Mouse (Mus musculus) megakaryocyte, embryonic 14.5 days (primary cell): ENCODE measurements around the gene Zdhhc14. TPM values are rescaled to one million over a fixed set of nuclear protein-coding genes. Genes with fewer than 3 reads are reported as not detected.
A peak's percentile ranks its signal among the peaks of the same experiment; 100 is the strongest.

Source experiments
- H3K27me3 ChIP-seq: replicated peaks from 2 replicates; pipeline ENCODE3; 2012; ENCODE audit warnings: inconsistent platforms
- H3K36me3 ChIP-seq: replicated peaks from 2 replicates; pipeline ENCODE3; 2012; ENCODE audit warnings: low read length, inconsistent platforms, mixed read lengths
- H3K4me1 ChIP-seq: 2 replicates; pipeline ENCODE4 v1.6.1; 2012; ENCODE audit warnings: inconsistent platforms
- H3K4me3 ChIP-seq: replicated peaks from 2 replicates; pipeline ENCODE3; 2012; ENCODE audit warnings: moderate library complexity, mild to moderate bottlenecking, inconsistent platforms
- H3K9me3 ChIP-seq: 2 replicates; pipeline ENCODE4 v1.6.1; 2012; ENCODE audit warnings: inconsistent platforms
- FLI1 ChIP-seq: IDR thresholded peaks from 2 replicates; pipeline ENCODE4 v1.6.1; 2012; ENCODE audit warnings: low read length, inconsistent platforms, mixed read lengths
- GATA1 ChIP-seq: IDR thresholded peaks from 3 replicates; pipeline ENCODE4 v1.6.1; 2012; ENCODE audit warnings: mixed read lengths, low read length, inconsistent platforms, borderline replicate concordance
- polyA plus RNA-seq: library from polyadenylated mRNA; stranded (reverse); fragments of >175 nt; gene quantifications from 2 replicates; pipeline ENCODE4 v1.2.3, GENCODE M21; 2012; ENCODE audit warnings: low replicate concordance; ENCODE audit not compliant: insufficient read depth

The Zdhhc14 gene
- polyA plus RNA-seq, 1 experiment, result 8.5 TPM

DNA sequence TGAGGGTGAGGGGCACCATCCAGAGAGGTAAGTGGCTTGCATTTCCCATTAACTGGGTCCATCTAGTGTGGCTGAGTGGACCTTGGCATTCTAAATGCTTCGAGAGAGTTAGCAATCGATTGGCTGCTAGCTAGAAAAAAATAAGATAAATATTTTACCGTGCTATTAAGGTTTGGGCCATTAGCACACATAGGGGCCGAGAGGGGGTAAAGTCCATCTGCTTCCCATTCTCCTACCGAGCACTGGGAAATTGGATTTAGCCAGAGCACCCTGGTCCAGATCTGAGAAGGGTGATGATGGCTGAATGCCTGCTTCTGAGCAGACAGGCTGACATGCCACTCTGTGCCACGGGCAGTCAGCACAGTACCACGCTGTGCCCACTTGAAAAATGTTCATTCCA lies 263.1 kb downstream of the Zdhhc14 start:
- Histone ChIP-seq H3K9me3 (peaks cover 10% of the 10 kb centered on the region; the same call in 1 of the 2 replicates), H3K4me1 (peaks cover 34% of the 10 kb centered on the region), H3K36me3 (no peaks in the 10 kb centered on the region), H3K4me3 (no peak overlapping the region), H3K27me3 (peaks cover 21% of the 10 kb centered on the region)
- TF ChIP-seq GATA1 (no peak), FLI1 (no peak)

DNA sequence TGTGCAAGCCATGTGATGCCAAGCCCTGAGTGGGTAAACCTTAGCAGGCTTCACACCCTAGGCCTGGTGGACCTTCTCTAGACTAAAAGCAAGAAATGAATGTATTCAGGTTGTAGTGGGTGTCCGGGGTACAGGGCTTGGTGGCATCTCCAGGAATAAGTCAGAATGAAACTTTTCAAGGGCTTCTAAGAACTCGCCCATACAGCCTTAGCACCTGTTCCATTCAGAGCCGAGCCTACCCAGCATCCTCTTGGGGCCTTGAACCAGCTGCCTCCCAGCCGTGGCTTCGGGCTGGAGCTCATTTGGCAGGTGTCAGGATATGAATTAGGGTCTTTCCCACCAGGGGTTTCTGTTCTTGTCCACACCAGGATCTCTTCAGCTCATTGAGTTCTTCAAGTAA lies 263.7 kb downstream of the Zdhhc14 start:
- Histone ChIP-seq H3K27me3 (peaks cover 21% of the 10 kb centered on the region), H3K36me3 (no peaks in the 10 kb centered on the region), H3K9me3 (peaks cover 11% of the 10 kb centered on the region; the same call in 1 of the 2 replicates), H3K4me1 (peaks cover 29% of the 10 kb centered on the region), H3K4me3 (no peak overlapping the region)
- TF ChIP-seq FLI1, result no peak
- TF ChIP-seq GATA1, result no peak

DNA sequence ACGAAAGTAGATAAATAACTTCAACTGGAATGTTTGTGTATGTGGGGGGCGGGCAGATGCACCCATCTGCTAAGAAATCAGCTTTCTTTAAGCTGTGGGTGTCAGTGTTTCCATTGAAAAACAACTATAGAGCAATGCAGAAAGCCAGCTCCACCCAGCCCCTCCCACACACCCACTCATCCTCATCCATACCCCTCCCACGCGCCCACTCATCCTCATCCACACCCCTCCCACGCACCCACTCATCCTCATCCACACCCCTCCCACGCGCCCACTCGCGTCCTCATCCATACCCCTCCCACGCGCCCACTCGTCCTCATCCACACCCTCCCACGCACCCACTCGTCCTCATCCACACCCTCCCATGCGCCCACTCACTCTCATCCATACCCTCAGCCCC lies 264.5 kb downstream of the Zdhhc14 start:
- peaks cover 17% of the 10 kb centered on the region for H3K27me3 ChIP-seq
- no peak overlapping the region for H3K4me3 ChIP-seq
- H3K4me1 ChIP-seq, result peaks cover 23% of the 10 kb centered on the region
- H3K9me3 ChIP-seq, result peaks cover 11% of the 10 kb centered on the region; the same call in 1 of the 2 replicates
- H3K36me3 ChIP-seq, result no peaks in the 10 kb centered on the region
- TF ChIP-seq FLI1 (no peak), GATA1 (no peak)

DNA sequence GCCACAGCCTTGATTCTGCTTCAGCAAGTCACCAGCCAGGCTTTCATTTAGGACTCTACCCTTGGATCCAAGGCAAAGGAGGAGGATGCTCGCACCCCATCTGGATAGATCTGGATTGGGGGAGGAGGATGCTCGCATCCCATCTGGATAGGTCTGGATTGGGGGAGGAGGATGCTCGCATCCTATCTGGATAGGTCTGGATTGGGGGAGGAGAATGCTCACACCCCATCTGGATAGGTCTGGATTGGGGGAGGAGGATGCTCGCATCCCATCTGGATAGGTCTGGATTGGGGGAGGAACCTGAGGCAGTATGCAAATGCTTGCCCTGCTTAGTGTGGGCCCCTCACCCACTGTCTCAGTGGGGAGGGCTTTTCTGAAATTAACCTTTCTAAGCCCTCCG lies 271.4 kb downstream of the Zdhhc14 start:
- Histone ChIP-seq H3K9me3 (peaks cover 11% of the 10 kb centered on the region; the same call in 1 of the 2 replicates), H3K4me1 (peaks cover 3% of the 10 kb centered on the region; the same call in 1 of the 2 replicates), H3K4me3 (no peak overlapping the region), H3K36me3 (no peaks in the 10 kb centered on the region), H3K27me3 (peaks cover 50% of the 10 kb centered on the region)
- TF ChIP-seq GATA1, result no peak
- TF ChIP-seq FLI1, result no peak

DNA sequence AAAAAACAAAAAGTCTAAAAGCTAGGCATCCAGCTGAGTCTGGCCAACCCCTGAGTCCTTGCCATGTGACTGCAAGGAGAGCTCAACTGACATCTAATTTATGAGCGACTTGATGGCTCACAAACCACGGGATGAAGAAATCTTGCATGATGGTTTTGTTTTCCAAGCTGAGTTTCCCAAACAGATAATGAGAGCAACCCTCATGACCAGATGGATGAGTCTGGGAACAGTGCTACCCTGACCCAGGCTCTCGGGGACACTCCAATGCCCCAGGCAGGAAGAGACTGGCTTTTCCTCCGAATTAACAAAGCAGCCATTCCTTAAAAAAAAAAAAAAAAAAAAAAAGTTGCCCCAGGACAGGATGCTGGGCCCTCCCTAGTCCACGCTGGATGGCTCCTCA lies 271.9 kb downstream of the Zdhhc14 start:
- Histone ChIP-seq H3K27me3 (peaks cover 53% of the 10 kb centered on the region), H3K4me3 (no peak overlapping the region), H3K36me3 (no peaks in the 10 kb centered on the region), H3K9me3 (peaks cover 11% of the 10 kb centered on the region; the same call in 1 of the 2 replicates), H3K4me1 (peaks cover 3% of the 10 kb centered on the region; the same call in 1 of the 2 replicates)
- TF ChIP-seq FLI1, result no peak
- no peak for TF ChIP-seq GATA1

DNA sequence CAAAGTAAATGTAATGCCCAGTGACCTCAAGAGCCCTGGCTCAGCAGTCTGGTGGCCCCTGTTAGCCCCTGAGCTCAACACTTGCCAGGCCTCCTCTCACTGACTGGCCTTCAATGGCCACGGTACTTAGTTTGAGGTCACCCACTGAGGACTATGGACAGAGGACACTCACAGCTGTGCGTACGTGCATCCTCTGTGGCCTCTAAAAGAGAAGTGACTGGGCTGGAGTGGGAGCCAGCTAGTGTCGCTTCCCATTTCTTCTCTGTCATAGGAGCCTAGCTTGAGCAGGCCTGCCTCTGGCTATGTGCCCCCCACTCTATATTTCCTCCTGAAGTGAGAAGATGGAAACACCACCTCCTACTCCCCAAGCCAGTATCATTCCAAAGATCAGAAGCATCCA lies 273.4 kb downstream of the Zdhhc14 start:
- Histone ChIP-seq H3K36me3 (no peaks in the 10 kb centered on the region), H3K27me3 (peaks cover 56% of the 10 kb centered on the region), H3K4me3 (peak overlapping the region; percentile 50), H3K4me1 (peaks cover 14% of the 10 kb centered on the region), H3K9me3 (no peaks in the 10 kb centered on the region)
- TF ChIP-seq GATA1, result no peak
- no peak for TF ChIP-seq FLI1

DNA sequence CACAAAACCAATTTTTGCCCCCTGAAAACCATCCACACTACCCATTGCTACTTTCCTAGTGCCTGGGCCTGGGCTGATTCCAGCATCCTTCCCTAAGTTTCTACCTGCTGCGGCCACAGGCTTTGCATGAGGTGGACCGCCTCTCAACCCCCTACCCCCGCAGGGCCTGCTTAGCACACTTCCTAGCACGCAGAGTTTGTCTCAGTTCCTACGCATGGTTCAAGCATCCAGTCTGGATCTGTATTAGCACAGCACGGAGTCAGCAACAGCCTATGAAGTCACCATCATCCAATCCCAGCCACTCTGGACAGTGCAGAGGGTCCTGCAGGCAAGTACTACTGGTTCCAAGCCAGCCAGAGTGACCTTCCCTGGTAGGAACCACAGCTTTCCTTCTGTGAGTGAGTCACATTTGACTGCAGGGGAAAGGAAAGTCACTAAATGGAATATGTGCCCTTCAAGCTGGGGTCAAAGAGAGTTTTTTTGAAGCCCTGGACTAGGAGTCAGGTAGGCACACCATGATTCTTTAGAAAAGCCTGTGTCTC lies 275.9 kb downstream of the Zdhhc14 start:
- Histone ChIP-seq H3K9me3 (peaks cover 11% of the 10 kb centered on the region), H3K4me3 (no peak overlapping the region), H3K27me3 (peaks cover 54% of the 10 kb centered on the region), H3K4me1 (peaks cover 20% of the 10 kb centered on the region), H3K36me3 (no peaks in the 10 kb centered on the region)
- no peak for TF ChIP-seq FLI1
- no peak for TF ChIP-seq GATA1

DNA sequence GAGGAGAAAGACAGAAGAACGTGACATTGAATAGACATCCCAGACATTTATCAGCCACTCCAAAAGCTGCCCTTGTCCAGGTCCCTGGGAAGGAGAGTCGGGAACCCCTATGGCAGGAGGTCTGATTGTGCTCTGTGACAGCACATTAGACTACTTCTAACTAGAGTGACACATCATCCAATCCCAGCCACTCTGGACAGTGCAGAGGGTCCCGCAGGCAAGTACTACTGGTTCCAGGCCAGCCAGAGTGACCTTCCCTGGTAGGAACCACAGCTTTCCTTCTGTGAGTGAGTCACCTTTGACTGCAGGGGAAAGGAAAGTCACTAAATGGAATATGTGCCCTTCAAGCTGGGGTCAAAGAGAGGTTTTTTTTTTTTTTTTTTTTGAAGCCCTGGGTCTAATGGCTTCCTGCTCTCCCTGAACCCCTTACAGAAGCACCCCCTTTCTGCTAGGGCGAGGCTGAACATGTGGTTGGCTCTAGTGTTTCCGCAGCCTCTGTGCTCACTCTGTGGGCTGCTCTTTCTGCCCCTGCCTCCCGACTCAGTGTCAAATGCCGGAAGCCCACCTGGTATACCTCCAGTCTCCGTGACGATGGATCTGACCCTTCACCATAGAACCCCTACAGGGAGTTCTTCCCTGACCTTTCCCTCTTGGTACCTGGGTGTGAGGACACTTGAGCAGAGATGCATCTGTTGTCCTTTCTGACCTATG lies 276.6 kb downstream of the Zdhhc14 start:
- no peak overlapping the region for H3K4me3 ChIP-seq
- H3K4me1 ChIP-seq, result peaks cover 20% of the 10 kb centered on the region
- H3K36me3 ChIP-seq, result no peaks in the 10 kb centered on the region
- TF ChIP-seq FLI1 (no peak), GATA1 (no peak)
- peaks cover 48% of the 10 kb centered on the region for H3K27me3 ChIP-seq
- peaks cover 14% of the 10 kb centered on the region for H3K9me3 ChIP-seq

DNA sequence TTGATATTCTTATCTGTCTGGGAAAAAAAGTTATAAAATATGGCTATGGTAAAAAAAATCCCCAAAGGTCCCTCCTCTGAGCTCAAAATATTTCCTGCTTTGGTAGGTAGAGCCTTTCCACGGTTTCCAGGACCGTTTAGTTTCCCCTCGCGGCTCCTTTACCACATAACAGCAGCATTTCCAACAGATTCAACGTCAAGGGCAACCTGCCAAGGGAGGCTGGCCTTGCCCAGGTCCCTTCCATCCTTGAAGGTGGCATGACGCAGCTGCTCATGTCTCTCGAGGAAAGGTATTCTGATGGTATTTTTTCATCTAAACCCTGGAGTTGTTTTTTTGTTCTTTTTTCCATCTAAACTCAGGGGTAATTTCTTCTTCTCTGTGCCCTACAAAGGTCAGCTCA lies 277.4 kb downstream of the Zdhhc14 start:
- TF ChIP-seq FLI1 (no peak), GATA1 (no peak)
- Histone ChIP-seq H3K36me3 (no peaks in the 10 kb centered on the region), H3K9me3 (peaks cover 22% of the 10 kb centered on the region), H3K4me1 (peaks cover 20% of the 10 kb centered on the region), H3K27me3 (peaks cover 43% of the 10 kb centered on the region), H3K4me3 (no peak overlapping the region)

DNA sequence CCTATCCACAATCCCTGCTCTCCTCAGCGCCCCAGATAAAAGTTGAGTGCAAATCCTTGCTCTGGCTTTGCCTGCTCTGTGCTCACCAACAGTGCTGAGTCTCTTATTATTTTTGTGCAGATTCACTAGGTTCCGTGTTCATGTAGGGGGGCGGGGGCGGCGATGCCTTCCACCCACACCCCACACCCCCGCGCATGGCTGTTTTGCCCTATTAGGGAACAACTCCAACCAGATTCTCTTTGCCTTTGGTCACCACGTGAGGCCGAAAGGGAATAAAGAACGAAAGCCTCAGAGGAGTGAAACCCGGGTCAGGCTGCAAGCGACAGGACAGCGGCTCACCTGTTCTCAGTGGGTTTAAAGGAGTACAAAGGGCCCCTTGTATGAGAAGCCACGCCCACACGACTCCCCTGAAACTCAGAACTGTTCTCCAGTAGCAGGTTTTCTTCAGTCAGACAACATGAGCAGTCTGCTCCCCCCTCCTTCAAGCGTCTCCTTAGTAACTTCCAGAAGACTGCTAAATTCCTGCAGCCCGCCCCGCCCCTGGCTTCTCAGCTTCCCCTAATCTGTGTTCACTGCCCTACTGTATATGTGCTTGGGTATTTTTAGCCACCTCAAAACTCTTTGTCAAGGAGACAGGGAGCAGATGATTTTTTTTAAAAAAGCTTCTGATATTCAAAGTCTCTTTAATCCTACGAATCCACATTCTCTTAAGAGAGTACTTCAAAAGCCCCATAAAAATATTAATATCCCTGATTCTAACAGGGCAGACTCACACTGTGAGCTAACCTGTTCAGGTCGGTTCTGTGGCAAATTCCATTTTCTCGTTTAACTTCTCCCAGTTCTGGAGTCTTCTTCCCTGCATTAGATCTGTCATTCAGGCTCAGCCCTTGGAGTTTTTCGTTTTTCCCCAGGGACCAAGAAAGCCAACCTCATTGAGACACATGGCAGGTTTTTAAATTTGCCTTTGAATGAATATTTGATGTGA lies 278.2 kb downstream of the Zdhhc14 start:
- Histone ChIP-seq H3K4me1 (peaks cover 19% of the 10 kb centered on the region), H3K9me3 (peaks cover 29% of the 10 kb centered on the region), H3K27me3 (peaks cover 42% of the 10 kb centered on the region), H3K36me3 (no peaks in the 10 kb centered on the region), H3K4me3 (peak overlapping the region; percentile 82)
- TF ChIP-seq FLI1, result no peak
- TF ChIP-seq GATA1, result no peak
